Mouse (Mus musculus) spleen, adult 18-20 months (tissue): ENCODE data around the gene Gdf7.

Source experiments
- DNase-seq, 2 experiments: peaks; one replicate each; pipeline ENCODE4 v3.0.0; 2022; ENCODE audit warnings: mixed read lengths in 2 of 2

The Gdf7 gene

GRCm38 (mm10) chr12:8326825-8327674 is 25.3 kb upstream of the Gdf7 start:
- peak; percentile 78 to 90 for DNase-seq

DNA sequence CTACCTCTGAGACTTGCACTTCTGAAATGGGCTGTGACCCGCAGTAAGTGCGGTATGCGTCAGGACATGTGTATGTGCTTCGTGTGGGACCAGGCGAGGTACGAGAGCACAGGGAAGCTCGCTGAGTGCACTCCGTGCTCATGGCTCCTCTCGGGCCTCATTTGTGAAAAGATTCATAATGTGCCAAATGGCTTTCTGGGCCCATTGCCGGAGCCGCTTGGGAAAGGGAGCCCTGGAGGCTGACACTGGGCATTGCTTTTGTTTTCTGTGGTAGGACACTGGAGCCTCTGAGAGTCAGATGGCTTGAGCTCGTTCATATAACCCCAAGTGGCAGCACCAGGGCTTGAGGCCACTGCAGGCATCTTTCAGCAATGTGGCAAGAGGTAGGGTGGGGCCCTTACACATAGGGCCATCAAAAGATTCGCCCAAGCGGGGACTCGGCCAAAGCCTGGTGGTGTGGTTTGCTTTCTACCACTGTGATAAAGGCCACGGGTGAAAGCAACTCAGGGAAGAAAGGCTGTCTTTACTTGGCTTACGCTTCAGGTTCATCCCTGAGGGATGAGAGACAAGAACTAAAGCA is 24.3 kb upstream of the Gdf7 start:
- DNase-seq: no peak

DNA sequence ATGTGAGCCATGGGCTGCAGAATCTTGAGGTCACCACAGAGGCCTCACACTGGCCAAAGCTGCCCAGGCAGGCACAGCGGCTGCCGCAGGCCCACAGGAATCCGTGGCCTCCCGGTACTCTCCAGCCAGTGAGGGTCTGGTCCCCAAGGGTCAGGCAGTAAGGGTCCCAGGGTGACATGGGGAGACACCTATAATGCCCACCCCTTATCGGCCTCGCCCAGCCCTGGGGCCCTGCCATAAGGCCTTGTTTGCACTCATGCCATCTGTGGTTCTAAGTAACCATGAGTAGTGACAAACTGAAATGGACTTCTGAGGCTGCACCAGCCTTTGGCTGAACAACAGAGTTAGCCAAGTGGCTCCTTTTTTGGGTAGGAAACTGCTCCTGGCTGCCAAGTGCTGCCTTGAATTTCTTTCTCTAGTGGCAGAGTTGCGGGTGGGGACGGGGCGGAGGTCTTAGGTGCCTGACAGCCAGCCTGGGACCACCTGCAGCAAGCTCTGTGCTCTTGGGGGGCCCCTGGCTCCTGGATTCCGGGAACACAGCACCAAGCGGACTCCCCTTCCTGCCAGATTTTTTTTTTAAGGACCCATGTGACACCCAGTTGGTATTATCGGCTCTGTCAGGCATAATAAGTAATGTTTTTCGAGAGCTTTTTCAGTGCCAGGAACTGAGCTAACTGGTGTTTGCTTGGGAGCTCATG is 23.6 kb upstream of the Gdf7 start:
- DNase-seq: no peak

DNA sequence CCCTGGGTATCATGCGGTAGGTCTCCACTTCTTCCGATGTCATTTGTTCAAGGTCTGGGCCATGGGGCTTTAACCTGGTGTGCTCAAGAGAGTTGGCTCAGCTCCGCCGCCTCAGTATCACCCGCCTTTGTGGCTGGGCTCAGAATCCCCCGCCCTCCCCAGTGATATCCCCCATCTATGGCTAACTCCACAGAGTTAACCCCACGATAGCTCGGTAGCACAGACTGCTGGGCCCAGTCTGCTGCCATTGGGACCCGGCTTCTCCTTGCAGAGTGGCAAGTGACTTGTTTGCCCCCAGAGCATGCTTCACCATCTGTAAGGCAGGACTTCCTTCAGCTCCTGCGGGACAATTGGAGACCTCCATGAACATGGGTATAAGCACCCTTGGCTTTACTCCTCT is 22.3 kb upstream of the Gdf7 start:
- DNase-seq: no peak

DNA sequence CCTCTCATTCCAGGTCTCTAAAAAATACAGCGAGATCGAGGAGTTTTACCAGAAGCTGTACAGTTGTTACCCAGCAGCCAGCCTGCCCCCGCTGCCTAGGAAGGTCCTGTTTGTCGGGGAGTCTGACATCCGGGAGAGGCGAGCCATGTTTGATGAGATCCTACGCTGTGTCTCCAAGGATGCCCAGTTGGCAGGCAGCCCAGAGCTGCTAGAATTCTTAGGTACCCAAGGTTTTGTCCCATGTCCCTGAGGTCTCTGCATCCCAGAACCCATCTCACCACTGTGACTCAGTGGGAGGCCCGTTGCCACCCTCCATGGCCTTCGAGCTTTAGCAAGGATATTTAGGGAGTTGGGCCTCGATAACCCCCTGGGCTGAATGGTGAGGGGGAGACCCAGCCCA is 19.8 kb upstream of the Gdf7 start:
- no peak for DNase-seq

GRCm38 (mm10) chr12:8320084-8320713 is 18.4 kb upstream of the Gdf7 start:
- peak; percentile 56 to 77 for DNase-seq

GRCm38 (mm10) chr12:8316541-8316940 is 14.8 kb upstream of the Gdf7 start:
- no peak for DNase-seq

- DNase-seq: no peak
Measured at GRCm38 (mm10) chr12:8313773-8314172, 12.0 kb upstream of the Gdf7 start.

GRCm38 (mm10) chr12:8313270-8313771 is 11.6 kb upstream of the Gdf7 start, which contains the start of gene Hs1bp3:
Hs1bp3 (plus strand) TSS chr12:8313432.
- peak; percentile 74 to 89 for DNase-seq

DNA sequence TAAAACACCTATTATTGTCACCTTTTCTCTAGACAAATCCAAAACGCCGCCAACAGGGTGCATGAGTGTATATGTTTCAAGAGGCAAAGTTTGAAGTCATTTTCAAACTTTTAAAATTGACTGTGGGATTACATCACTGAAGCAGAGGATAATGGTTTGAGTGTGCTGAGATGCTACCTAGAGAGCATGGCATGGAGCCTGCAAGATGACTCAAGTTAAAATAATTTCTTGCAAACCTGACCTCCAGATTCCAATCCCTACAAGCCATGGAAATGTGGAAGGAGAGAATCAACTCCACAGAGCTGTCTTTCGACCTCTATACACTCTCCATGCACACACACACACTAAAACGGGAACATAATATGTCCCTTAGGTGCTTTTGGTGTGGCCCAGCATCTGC is 10.5 kb upstream of the Gdf7 start:
- DNase-seq: no peak

DNA sequence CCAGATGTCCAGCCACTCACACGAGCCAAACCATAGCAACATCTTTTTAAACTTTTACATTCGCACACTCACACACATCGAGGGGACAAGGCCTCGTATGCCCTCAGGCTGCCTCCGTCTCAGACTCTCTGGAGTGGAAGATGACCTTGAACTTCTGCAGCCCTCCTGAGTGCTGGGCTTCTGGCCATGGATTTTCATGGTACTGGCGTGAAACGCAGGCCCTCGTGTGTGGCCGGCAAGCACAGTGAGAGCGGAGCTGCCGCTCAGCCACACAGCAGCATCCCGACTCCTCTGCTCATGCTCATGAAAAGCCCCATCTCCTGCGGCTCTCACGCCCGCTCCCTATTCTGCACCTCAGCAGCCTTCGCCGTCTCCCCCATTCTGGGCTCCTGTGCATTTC is 9.2 kb upstream of the Gdf7 start:
- no peak for DNase-seq

DNA sequence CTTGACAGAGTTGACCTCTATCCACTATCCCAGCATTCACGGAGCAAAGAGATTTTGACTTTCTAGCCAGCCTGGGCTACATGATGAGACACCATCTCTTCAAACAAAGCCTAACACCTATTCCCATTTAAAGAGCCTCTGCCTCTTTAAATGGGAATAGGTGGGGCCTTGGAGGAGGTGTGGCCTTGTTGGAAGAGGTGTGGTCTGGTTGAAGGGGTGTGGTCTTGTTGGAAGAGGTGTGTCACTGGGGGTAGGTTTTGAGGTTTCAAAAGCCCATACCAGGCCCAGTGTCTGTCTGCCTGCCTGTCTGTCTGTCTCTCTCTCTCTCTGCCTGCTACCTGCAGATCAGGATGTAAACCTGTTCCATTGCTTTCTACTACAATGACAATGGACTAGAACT is 5.2 kb upstream of the Gdf7 start:
- DNase-seq: no peak

- peak in 1 of 2 experiments; percentile 59 for DNase-seq
Measured at GRCm38 (mm10) chr12:8306432-8306831, 4.7 kb upstream of the Gdf7 start.

- DNase-seq: no peak
Measured at GRCm38 (mm10) chr12:8305258-8305657, 3.5 kb upstream of the Gdf7 start.

GRCm38 (mm10) chr12:8301011-8301814 is 541 bp downstream of the Gdf7 start:
- no peak for DNase-seq

DNA sequence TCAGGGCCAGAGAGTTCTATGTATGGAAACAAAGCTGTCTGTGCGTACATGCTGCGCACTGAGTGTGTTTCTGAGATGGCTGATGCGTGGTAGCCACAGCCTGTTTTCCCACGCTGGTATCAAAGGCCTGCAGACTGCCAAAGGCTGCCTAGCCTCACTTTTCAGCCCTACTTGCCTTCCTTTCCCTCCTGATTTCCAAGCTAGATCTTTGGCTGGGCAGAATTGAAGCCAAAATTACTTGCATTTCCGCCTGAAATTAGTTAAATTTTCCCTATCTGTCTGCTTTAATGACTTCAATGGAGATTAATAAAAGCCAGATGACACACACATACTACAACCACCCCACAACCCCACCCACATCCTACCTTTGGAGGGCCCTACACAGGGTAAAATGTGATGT is 1.2 kb downstream of the Gdf7 start:
- DNase-seq: no peak

GRCm38 (mm10) chr12:8300111-8300480 is 1.7 kb downstream of the Gdf7 start:
- no peak for DNase-seq

DNA sequence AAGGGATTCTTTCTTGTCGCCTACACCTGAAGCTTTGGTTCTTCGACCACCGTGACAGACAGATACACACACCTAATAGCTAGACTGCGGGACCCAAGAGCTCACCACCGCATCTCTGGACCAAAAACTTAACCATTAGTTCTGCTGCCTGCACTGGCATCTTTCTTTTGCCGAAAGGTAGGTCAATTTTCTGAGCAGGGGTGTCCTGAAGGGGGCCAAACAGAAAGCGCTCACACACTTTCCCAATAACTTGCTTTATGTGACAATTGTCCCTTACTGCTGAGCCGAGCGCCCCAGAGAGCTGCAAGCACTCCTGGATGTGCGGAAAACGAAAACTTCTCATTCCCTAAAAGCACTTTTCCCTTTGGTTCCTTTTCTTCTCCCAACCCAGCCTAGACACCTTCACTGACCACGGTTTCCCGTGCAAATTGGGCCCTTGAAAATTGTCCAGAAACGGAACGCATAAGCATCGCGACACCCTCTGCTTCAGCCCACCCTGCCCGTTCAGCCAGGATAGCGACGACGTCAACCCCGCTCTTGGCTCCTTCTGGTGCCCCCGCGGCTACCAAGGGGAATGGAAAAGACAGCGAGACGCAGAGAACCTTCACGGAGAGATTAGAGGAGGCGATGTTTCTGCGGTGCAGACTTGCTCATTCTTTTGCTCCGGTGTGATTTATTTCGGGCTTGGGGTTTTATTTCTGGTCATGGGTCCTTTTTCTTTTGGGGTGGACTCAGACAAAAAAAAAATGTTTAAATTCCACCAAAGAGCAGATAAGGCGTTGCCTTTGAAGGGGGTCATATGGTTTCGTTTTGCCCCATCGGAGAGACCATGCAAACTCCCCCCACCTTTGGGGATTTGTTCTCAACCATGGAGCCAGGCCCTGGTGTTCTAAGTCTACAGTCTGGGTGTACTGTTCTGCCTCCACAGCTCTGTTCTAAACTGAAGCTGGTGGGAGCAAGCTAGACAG is 2.3 kb downstream of the Gdf7 start:
- DNase-seq: no peak

GRCm38 (mm10) chr12:8298361-8299142 is 3.2 kb downstream of the Gdf7 start:
- no peak for DNase-seq

GRCm38 (mm10) chr12:8297586-8298214 is 4.1 kb downstream of the Gdf7 start:
- no peak for DNase-seq
